Mouse (Mus musculus) heart, adult 10 weeks (tissue): Measurements from ENCODE around the gene Triml1. TPM values are rescaled to one million over a fixed set of nuclear protein-coding genes. Genes with fewer than 3 reads are reported as not detected.

Experiments used
- polyA plus RNA-seq: library from polyadenylated mRNA; stranded (reverse); fragments of 350-450 nt; fragmentation: Illumina TruSeq; extraction: RNeasy Lipid Tissue Mini Kit (QIAGEN cat#74804); gene quantifications from one replicate; pipeline ENCODE4 v1.2.3, GENCODE M21; 2014; ENCODE audit warnings: low read depth, low replicate concordance

Gene Triml1
- not detected for polyA plus RNA-seq

DNA sequence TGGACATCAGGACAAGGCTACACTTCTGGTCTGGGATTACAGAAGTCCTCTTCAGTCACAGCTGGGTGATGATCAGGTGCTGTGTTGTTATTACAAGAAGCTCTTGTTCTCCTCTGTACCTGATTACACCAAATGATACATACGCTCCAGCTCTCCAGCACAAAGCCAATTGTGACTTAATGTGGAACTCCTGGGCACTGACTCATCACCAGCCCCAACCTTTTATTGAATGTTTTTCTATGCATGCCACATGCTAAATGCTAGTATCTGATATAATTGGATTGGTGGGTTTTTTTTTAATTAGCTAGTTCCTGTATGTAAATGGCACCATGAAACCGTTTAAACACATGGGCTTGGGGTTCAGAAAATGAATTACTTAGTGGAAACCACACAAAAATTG is at the start of gene Triml1:
Triml1 (minus strand) TSS at position 101 of the 400 bp plus-strand sequence.

DNA sequence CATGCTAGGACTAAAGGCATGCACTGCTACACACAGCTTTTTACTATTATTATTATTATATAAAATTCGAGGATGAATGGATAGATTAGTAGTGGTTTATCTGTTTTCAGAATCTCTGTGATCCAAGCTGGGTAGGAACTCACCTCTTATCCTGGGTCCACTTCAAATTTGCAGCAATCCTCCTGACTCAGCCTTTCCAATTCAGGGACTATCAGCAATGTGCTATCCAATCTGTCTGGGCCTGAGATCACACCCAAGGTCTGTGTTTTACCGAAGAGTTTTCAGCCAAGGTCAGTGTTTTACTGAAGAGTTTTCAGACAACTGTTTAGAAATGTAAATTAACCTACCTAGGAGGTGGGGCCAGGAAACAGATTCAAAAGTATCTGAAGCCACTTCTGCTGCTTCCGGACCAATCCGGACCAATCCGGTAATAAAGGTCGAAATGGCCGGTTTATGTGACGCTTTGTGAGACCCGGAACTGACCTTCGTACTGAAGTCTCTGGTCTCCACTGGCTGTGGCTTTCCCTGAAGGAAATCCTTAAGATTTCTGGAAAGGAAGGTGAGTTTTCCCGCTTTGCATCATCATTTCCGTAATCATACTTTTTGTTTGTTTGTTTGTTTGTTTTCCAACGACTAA is 38.9 kb upstream of the Triml1 start, which contains the start of gene Triml2:
Triml2 (plus strand) TSS at position 488 of the 637 bp plus-strand sequence.

Other genes starting within 250 kb of the Triml1 start
- not detected for gene Triml2, start 39.1 kb upstream of the Triml1 start, polyA plus RNA-seq
- not detected for gene Zfp42, start 165.5 kb upstream of the Triml1 start, polyA plus RNA-seq